Mouse (Mus musculus) gonadal fat pad, adult 2 months (tissue): ENCODE data around the gene Grtp1. TPM values are rescaled to one million over a fixed set of nuclear protein-coding genes. Genes with fewer than 3 reads are reported as not detected.

Experiments used
- DNase-seq: peaks from one replicate; pipeline ENCODE4 v3.0.0-alpha.2; 2012; ENCODE audit warnings: low read depth
- polyA plus RNA-seq: library from polyadenylated mRNA; depleted of rRNA; stranded (reverse); fragments of >200 nt; gene quantifications from 2 replicates; pipeline ENCODE4 v1.2.3, GENCODE M21; 2012

Grtp1 gene
- polyA plus RNA-seq, 1 experiment, result 27.1 TPM

- no peak for DNase-seq
These were observed 4.1 kb upstream of the Grtp1 start for GRCm38 (mm10) chr8:13204371-13205140.

DNA sequence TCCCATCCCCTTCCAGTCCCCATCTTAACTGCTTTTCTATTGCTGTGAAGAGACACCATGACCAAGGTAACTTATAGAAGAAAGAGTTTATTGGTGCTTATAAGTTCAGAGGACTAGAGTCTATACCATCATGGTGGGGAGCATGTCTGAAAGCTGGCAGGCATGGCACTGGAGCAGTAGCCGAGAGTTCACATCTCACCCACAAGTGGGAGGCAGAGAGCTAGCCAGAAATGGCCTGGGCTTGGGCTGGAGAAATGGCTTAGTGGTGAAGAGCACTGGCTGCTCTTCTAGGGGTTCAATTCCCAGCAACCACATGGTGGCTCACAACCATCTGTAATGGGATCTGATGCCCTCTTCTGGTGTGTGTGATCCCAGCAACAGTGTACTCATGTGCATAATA lies 3.1 kb upstream of the Grtp1 start:
- DNase-seq, result no peak

- no peak for DNase-seq
These were observed 2.4 kb upstream of the Grtp1 start for GRCm38 (mm10) chr8:13202806-13203205.

DNA sequence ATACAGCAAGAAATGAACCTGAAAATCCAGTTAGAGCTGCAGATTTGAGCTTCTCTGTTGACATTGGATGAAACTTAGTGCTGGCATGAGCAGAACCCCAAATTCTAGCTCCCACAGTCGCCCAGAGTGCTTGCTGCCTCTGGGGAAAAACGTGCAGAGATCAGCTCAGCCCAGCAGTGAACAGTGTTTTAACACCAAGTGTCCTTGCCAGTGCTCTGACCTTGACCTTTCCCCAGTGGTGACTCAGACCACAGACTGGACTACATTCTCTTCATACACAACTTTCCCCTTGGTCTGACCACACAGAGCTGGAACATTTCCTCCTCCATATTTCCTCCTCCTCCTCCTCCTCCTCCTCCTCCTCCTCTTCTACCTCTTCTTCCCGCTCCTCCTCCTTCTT lies 1.6 kb upstream of the Grtp1 start:
- no peak for DNase-seq

- DNase-seq, result no peak
These were observed 554 bp upstream of the Grtp1 start for GRCm38 (mm10) chr8:13201013-13201334.

DNA sequence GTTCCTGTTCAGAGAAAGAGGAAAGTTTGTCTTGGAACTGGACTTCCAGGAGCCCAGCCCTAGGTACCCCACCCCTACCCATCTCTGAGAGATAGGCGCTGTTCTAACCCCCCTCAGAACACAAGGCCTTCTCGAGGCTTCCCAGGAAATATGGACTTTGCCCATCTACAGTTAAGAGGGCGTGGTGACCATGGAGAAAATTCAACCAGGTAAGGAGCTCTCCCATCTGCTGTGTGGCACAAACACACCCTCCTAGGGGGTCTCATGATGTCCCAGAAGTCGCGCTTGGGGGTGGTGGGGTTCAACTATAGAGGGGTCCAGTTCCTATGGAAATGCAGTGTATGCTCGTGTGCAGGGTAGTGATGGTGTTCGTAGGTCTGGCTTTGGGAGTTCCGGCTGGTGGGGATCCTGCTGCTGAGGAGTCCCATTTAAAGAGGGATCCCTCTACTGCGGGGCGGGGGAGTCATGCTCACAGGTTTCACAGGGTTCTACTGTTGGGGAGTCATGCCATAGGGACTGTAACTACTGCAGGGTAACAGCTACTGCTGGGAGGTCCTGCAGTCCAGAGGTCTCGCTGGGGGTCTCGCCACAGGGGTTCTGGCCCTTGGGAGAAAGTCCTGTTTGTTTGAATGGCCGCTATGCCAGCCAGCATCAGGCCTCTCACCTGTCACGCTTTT lies 897 bp downstream of the Grtp1 start:
- DNase-seq, result no peak

DNA sequence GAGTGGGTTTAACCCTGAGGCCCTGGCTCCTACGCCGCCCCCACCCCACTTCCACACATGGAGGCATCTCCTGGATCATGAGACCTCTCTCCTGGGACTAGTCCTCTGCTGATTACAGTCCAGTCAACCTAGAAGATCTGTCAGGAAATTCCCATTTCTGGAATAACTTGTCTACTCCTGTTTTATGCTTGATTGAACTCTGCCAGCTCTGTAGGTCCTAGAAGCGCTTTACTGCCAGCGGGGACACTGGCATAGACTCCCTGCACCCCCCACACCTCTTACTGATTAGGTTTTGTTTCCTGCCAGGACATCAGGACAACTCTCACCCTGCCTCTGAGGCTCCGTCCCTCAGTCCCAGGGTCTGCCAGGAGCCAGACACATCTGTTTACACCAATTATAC lies 2.9 kb downstream of the Grtp1 start:
- DNase-seq, result no peak

- DNase-seq, result no peak
These were observed 5.6 kb downstream of the Grtp1 start for GRCm38 (mm10) chr8:13194818-13195217.

- no peak for DNase-seq
These were observed 10.2 kb downstream of the Grtp1 start for GRCm38 (mm10) chr8:13190235-13190634.

GRCm38 (mm10) chr8:13188857-13189256 lies 11.6 kb downstream of the Grtp1 start:
- no peak for DNase-seq

GRCm38 (mm10) chr8:13188052-13188555 lies 12.3 kb downstream of the Grtp1 start:
- DNase-seq, result no peak

GRCm38 (mm10) chr8:13187638-13188037 lies 12.8 kb downstream of the Grtp1 start:
- DNase-seq, result no peak

GRCm38 (mm10) chr8:13187229-13187628 lies 13.2 kb downstream of the Grtp1 start:
- DNase-seq, result no peak

DNA sequence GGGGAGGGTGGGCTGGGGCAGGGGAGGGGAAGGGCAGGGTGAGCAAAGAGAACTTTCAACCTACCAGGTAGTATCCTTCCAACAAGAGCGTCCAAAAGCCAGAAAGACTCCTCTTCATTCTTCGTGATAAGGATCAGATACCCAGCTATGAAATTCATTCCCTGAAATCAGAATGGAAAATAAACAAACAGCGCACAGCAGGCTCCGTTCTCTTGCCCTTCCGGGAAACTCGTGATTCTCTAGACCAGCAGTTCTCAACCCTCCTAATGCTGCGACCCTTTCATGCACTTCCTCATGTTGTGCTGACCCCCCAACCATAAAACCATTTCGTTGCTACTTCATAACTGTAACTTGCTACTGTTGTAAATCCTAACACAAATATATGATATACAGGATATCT lies 13.6 kb downstream of the Grtp1 start:
- no peak for DNase-seq

- no peak for DNase-seq
These were observed 18.8 kb downstream of the Grtp1 start for GRCm38 (mm10) chr8:13181691-13181976.

GRCm38 (mm10) chr8:13180911-13181690 lies 19.3 kb downstream of the Grtp1 start:
- no peak for DNase-seq

- DNase-seq, result no peak
These were observed 20.0 kb downstream of the Grtp1 start for GRCm38 (mm10) chr8:13180408-13180807.

- DNase-seq, result no peak
These were observed 20.5 kb downstream of the Grtp1 start for GRCm38 (mm10) chr8:13179948-13180347.

DNA sequence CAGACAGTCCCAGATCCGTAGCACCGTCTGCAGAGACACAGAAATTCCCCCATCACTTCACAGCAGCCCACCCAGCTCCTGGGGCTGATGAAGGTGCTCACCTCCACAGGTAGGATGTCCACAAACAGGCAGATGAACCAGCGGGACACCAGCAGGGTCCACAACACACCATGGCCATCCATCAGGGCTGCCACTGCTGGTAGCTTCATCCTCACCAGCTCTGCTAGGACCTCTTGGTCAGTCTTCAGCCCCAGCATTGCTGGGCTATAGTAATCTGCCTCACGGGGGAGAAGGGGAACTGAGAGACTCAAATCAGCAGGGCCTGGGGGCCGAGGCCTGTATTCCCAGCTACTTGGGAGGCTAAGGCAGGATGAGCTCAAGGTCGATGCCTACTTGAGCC lies 20.9 kb downstream of the Grtp1 start:
- DNase-seq, result no peak

- DNase-seq, result no peak
These were observed 22.3 kb downstream of the Grtp1 start for GRCm38 (mm10) chr8:13178137-13178536.

GRCm38 (mm10) chr8:13177173-13177852 lies 23.1 kb downstream of the Grtp1 start:
- no peak for DNase-seq

DNA sequence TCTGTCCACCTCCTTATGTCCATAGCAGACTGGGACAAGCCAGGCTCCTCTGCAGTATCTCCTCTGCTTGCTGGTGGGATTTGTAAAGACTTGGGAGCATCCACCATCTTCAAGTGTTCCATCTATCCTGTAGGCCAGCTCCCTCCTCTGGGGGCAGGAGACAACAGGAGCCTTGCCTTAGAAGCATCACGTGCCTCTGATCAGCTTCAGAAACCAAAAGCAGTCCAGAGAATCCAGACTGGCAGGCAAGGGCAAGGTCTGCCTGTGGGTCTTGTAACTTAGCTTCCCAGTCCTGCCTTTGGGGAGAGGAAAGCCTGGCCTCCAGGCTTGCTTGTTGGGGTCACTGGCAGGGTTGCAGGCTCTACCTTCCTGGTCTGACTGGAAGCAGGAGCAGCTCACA lies 24.8 kb downstream of the Grtp1 start:
- DNase-seq, result no peak
